Mouse (Mus musculus) hindbrain, embryonic 13.5 days (tissue): ENCODE data around the gene Vmn1r119. TPM values are rescaled to one million over a fixed set of nuclear protein-coding genes. Genes with fewer than 3 reads are reported as not detected.
"Not testable (repeated sequence)": the region's sequence is repeated elsewhere in the genome, so short reads cannot be mapped to it uniquely, and the experiment has no call there.

Experiments used
- ATAC-seq: fragments of 200-750 bp; cut with Nextera tagmentation; 2 replicates; pipeline ENCODE4 v1.8.0; 2017; ENCODE audit warnings: moderate TSS enrichment; ENCODE audit not compliant: low FRiP score
- H3K27ac ChIP-seq: fragments of 300-500 bp; sonication (generic); 2 replicates; pipeline ENCODE4 v1.5.1; 2015; ENCODE audit warnings: inconsistent platforms, mild to moderate bottlenecking, moderate library complexity
- H3K27me3 ChIP-seq: fragments of 300-500 bp; sonication (generic); 2 replicates; pipeline ENCODE4 v1.6.1; 2015; ENCODE audit warnings: mild to moderate bottlenecking, inconsistent platforms
- H3K36me3 ChIP-seq: fragments of 300-500 bp; sonication (generic); 2 replicates; pipeline ENCODE4 v1.6.1; 2015; ENCODE audit warnings: mild to moderate bottlenecking, inconsistent platforms
- H3K4me1 ChIP-seq: fragments of 300-500 bp; sonication (generic); replicated peaks from 2 replicates; pipeline ENCODE4 v1.6.1; 2015; ENCODE audit warnings: inconsistent platforms
- H3K4me2 ChIP-seq: fragments of 300-500 bp; sonication (generic); 2 replicates; pipeline ENCODE4 v1.6.1; 2015; ENCODE audit warnings: inconsistent platforms, mild to moderate bottlenecking, moderate library complexity
- H3K4me3 ChIP-seq: fragments of 300-500 bp; sonication (generic); 2 replicates; pipeline ENCODE4 v1.5.1; 2015; ENCODE audit warnings: mild to moderate bottlenecking, inconsistent platforms
- H3K9ac ChIP-seq: fragments of 300-500 bp; sonication (generic); 2 replicates; pipeline ENCODE4 v1.6.1; 2015; ENCODE audit warnings: mild to moderate bottlenecking, inconsistent platforms
- H3K9me3 ChIP-seq: fragments of 300-500 bp; sonication (generic); 2 replicates; pipeline ENCODE4 v1.6.1; 2016; ENCODE audit warnings: inconsistent platforms
- WGBS: fragments of 180-500 bp; shearing (Covaris S2); methylation state at CpG from one replicate; pipeline ENCODE4 v1.1.7; 2015; 5-methylcytosine and 5-hydroxymethylcytosine counted together
- polyA plus RNA-seq: library from polyadenylated mRNA; unstranded; fragments of >200 nt; fragmentation: Nextera tagmentation; extraction: Ambion mirVana; gene quantifications from 2 replicates; pipeline ENCODE4 v1.2.1, GENCODE M21; 2015

The Vmn1r119 gene
- polyA plus RNA-seq = not detected in 2 replicates

DNA sequence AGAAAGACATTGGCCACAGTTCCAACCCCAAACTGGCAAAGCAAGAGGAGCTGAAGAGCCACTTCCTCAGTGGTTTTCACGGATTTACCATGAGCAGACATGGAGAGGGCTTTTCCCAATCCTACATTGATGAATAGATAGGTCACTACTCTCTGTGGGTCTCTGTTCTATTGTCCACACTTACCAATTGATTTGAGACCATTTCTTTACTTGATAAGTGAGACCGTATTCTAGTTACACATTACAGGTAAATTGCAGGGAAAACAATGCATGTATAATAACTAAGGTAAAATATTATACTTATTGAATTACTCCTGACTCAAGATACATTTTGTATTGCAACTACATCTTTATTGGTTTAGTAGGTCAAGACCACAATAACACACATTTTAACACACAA is at the start of gene Vmn1r119:
Gene Vmn1r119, minus strand, starts transcription at position 101 of the 400 bp plus-strand sequence.
- H3K4me3 ChIP-seq, H3K9me3 ChIP-seq, H3K4me1 ChIP-seq, H3K27me3 ChIP-seq, H3K9ac ChIP-seq, H3K4me2 ChIP-seq, H3K36me3 ChIP-seq, ATAC-seq, H3K27ac ChIP-seq: not testable (repeated sequence)
- no CpG with 5 or more reads among the region's 2 CpGs for WGBS

DNA sequence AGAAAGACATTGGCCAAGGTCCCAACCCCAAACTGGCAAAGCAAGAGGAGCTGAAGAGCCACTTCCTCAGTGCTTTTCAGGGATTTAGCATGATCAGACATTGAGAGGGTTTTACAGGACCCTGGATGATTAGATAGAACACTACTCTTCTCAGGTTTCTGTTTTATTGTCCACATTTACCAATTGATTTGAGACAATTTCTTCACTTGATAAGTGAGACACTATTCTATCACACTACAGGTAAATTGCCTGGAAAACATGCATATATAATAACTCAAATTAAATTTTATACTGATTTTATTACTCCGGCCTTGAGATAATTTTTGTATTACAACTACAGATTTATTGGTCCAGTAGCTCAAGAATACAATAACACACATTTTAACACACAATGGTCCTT is 41.4 kb upstream of the Vmn1r119 start, which contains the start of gene Vmn1r120:
Gene Vmn1r120, minus strand, starts transcription at position 101 of the 400 bp plus-strand sequence.
- H3K4me1 ChIP-seq, ATAC-seq: not testable (repeated sequence)

More for the DNA sequence above, 41.4 kb upstream of the Vmn1r119 start, which contains the start of gene Vmn1r120:
- not testable (repeated sequence) for H3K9me3 ChIP-seq, H3K27ac ChIP-seq, H3K9ac ChIP-seq, H3K4me3 ChIP-seq, H3K27me3 ChIP-seq, H3K36me3 ChIP-seq, H3K4me2 ChIP-seq
- 80% methylated on average over 1 of the region's 1 CpGs for WGBS

Other genes with a start within 250 kb of the Vmn1r119 start
- not detected in 2 replicates for gene Vmn1r112, start 241.3 kb downstream of the Vmn1r119 start, polyA plus RNA-seq
- gene Vmn1r113, start 225.2 kb downstream of the Vmn1r119 start, polyA plus RNA-seq = not detected in 2 replicates
- not detected in 2 replicates for gene Vmn1r114, start 200.3 kb downstream of the Vmn1r119 start, polyA plus RNA-seq
- gene Vmn1r115, start 167.5 kb downstream of the Vmn1r119 start, polyA plus RNA-seq = not detected in 2 replicates
- not detected in 2 replicates for gene Vmn1r116, start 140.2 kb downstream of the Vmn1r119 start, polyA plus RNA-seq
- gene Vmn1r117, start 128.3 kb downstream of the Vmn1r119 start, polyA plus RNA-seq = not detected in 2 replicates
- not detected in 2 replicates for gene Vmn1r118, start 100.1 kb downstream of the Vmn1r119 start, polyA plus RNA-seq
- not detected in 2 replicates for gene Vmn1r120, start 41.3 kb upstream of the Vmn1r119 start, polyA plus RNA-seq
- not detected in 2 replicates for gene Vmn1r121, start 86.1 kb upstream of the Vmn1r119 start, polyA plus RNA-seq
- gene Vmn1r122, start 121.7 kb upstream of the Vmn1r119 start, polyA plus RNA-seq = not detected in 2 replicates
- gene Vmn1r123, start 149.7 kb upstream of the Vmn1r119 start, polyA plus RNA-seq = not detected in 2 replicates
- not detected in 2 replicates for gene Gm5157, start 178.0 kb upstream of the Vmn1r119 start, polyA plus RNA-seq
- gene Vmn1r124, start 248.2 kb upstream of the Vmn1r119 start, polyA plus RNA-seq = not detected in 2 replicates